ENCODE assay signal across 9 mouse cellular contexts in genomic region chr17:35590410-35591218, GRCm38 (mm10). TPM values are rescaled to one million over a fixed set of nuclear protein-coding genes. Genes with fewer than 3 reads are reported as not detected.
DNase-seq lines count a peak whose midpoint lies in the region; ATAC-seq and TF ChIP-seq lines count a peak whose summit lies in the region.
"Had no signal": no experiment of that assay in that cellular context is flagged by ENCODE, and none has a peak within 500 bp of the region (broad histone marks: within the 10 kb centered on the region; RNA-seq: fewer than 3 reads in every experiment).

No protein-coding gene starts in this region.

- no peak overlapping the region for H3K27ac ChIP-seq in bone marrow, adult 2 months (ENCODE audit: control insufficient read depth, insufficient read depth, low read depth, low read length, poor library complexity)
- H3K27ac ChIP-seq in embryonic facial prominence, embryonic 14.5 days (replicated peaks; ENCODE audit: low read depth, low read length), result no peak overlapping the region
- no peak overlapping the region for H3K27ac ChIP-seq in heart, embryonic 10.5 days
- no peak overlapping the region for H3K27ac ChIP-seq in liver, embryonic 13.5 days
- no peak overlapping the region for H3K27ac ChIP-seq in neural tube, embryonic 12.5 days

- no peaks in the 10 kb centered on the region for H3K4me1 ChIP-seq in bone marrow, adult 2 months (ENCODE audit: control insufficient read depth, insufficient read depth, low read length)
- H3K4me1 ChIP-seq in embryonic facial prominence, embryonic 14.5 days (ENCODE audit: control insufficient read depth, insufficient read depth, low read length), result no peaks in the 10 kb centered on the region
- H3K4me1 ChIP-seq in heart, embryonic 10.5 days, result no peaks in the 10 kb centered on the region
- no peaks in the 10 kb centered on the region for H3K4me1 ChIP-seq in liver, embryonic 13.5 days (replicated peaks)
- H3K4me1 ChIP-seq in neural tube, embryonic 12.5 days, result no peaks in the 10 kb centered on the region

- 15% methylated on average over 21 of the region's 21 CpGs for WGBS in bone marrow, adult 2 months
- WGBS in embryonic facial prominence, embryonic 14.5 days, result 48% methylated on average over 21 of the region's 21 CpGs
- 54% methylated on average over 21 of the region's 21 CpGs for WGBS in heart, embryonic 10.5 days
- WGBS in liver, embryonic 13.5 days (ENCODE audit: insufficient replicate concordance), result 43% methylated on average over 21 of the region's 21 CpGs
- 50% methylated on average over 21 of the region's 21 CpGs for WGBS in neural tube, embryonic 12.5 days

- DNase-seq in CD4-positive, CD25-positive, alpha-beta regulatory T cell, adult 2 months (ENCODE audit: low read depth, low spot score), result peak; percentile 86
- peak; percentile 81 for DNase-seq in embryonic facial prominence, embryonic 14.5 days (ENCODE audit: low spot score)
- DNase-seq in heart, embryonic 10.5 days (ENCODE audit: low spot score), result peak; percentile 86
- DNase-seq in kidney, postnatal 10 days, result peak; percentile 85
- DNase-seq in liver, embryonic 13.5 days, result peak; percentile 32
- peak; percentile 74 for DNase-seq in telencephalon, adult 2 months (ENCODE audit: low read depth, low spot score)

- H3K4me3 ChIP-seq in bone marrow, adult 2 months (replicated peaks; ENCODE audit: control insufficient read depth, low read depth, low read length), result no peak overlapping the region
- H3K4me3 ChIP-seq in embryonic facial prominence, embryonic 14.5 days (ENCODE audit: low read depth, low read length), result no peak overlapping the region
- H3K4me3 ChIP-seq in heart, embryonic 10.5 days, result no peak overlapping the region
- no peak overlapping the region for H3K4me3 ChIP-seq in liver, embryonic 13.5 days (replicated peaks)
- no peak overlapping the region for H3K4me3 ChIP-seq in neural tube, embryonic 12.5 days

- peak; percentile 70; the same call in 1 of the 2 replicates for ATAC-seq in embryonic facial prominence, embryonic 14.5 days (ENCODE audit: low read depth)
- no peak for ATAC-seq in liver, embryonic 13.5 days (ENCODE audit: low read depth)
- ATAC-seq in neural tube, embryonic 12.5 days (ENCODE audit: low FRiP score, low read depth), result peak; percentile 75

- H3K9me3 ChIP-seq in embryonic facial prominence, embryonic 14.5 days (ENCODE audit: control insufficient read depth, low read length), result no peaks in the 10 kb centered on the region
- no peaks in the 10 kb centered on the region for H3K9me3 ChIP-seq in heart, embryonic 10.5 days
- H3K9me3 ChIP-seq in liver, embryonic 13.5 days (replicated peaks), result no peaks in the 10 kb centered on the region
- no peaks in the 10 kb centered on the region for H3K9me3 ChIP-seq in neural tube, embryonic 12.5 days

- no peak overlapping the region for H3K9ac ChIP-seq in embryonic facial prominence, embryonic 14.5 days (ENCODE audit: low read depth, low read length)
- H3K9ac ChIP-seq in liver, embryonic 13.5 days, result no peak overlapping the region
- no peak overlapping the region for H3K9ac ChIP-seq in neural tube, embryonic 12.5 days

- peak; percentile 80 for TF ChIP-seq CTCF in bone marrow, adult 2 months (IDR thresholded peaks at IDR 0.05; ENCODE audit: control insufficient read depth, insufficient read depth, low read length)

- H3K4me2 ChIP-seq in embryonic facial prominence, embryonic 14.5 days (ENCODE audit: low read depth, low read length), result peak overlapping the region; percentile 27; the same call in 1 of the 2 replicates
- no peak overlapping the region for H3K4me2 ChIP-seq in liver, embryonic 13.5 days
- no peak overlapping the region for H3K4me2 ChIP-seq in neural tube, embryonic 12.5 days (replicated peaks)

- H3K27me3 ChIP-seq in embryonic facial prominence, embryonic 14.5 days (replicated peaks; ENCODE audit: control insufficient read depth, insufficient read depth, low read length), result no peaks in the 10 kb centered on the region
- H3K27me3 ChIP-seq in heart, embryonic 10.5 days (ENCODE audit: insufficient read depth, poor library complexity, severe bottlenecking), result peaks cover 1% of the 10 kb centered on the region; the same call in 1 of the 2 replicates
- no peaks in the 10 kb centered on the region for H3K27me3 ChIP-seq in liver, embryonic 13.5 days
- no peaks in the 10 kb centered on the region for H3K27me3 ChIP-seq in neural tube, embryonic 12.5 days (replicated peaks)

- no peak for TF ChIP-seq POLR2A in bone marrow, adult 2 months (IDR thresholded peaks at IDR 0.05; ENCODE audit: borderline replicate concordance, control insufficient read depth, low read depth, low read length)

- H3K36me3 ChIP-seq in embryonic facial prominence, embryonic 14.5 days (ENCODE audit: control insufficient read depth, insufficient read depth, low read length), result no peaks in the 10 kb centered on the region
- no peaks in the 10 kb centered on the region for H3K36me3 ChIP-seq in heart, embryonic 10.5 days
- H3K36me3 ChIP-seq in liver, embryonic 13.5 days, result no peaks in the 10 kb centered on the region
- no peaks in the 10 kb centered on the region for H3K36me3 ChIP-seq in neural tube, embryonic 12.5 days

RNA-seq across cellular contexts. Expression of gene Sfta2, which starts 10.7 kb away (rescaled TPM):
- not detected in 2 replicates for polyA plus RNA-seq in bone marrow, adult 2 months (2011; ENCODE audit: insufficient read depth, insufficient read length, low replicate concordance, missing spikeins)
- 0.28 TPM in 1 of 2 replicates, not detected in the other for polyA plus RNA-seq in embryonic facial prominence, embryonic 14.5 days (2014; fragmentation: Nextera tagmentation; extraction: Ambion mirVana)
- not detected in 2 replicates for polyA plus RNA-seq in heart, embryonic 10.5 days (2016; fragmentation: Nextera tagmentation; extraction: Ambion mirVana)
- polyA plus RNA-seq in liver, embryonic 13.5 days (2015; fragmentation: Nextera tagmentation; extraction: Ambion mirVana), result not detected in 2 replicates
- not detected in 2 replicates for polyA plus RNA-seq in neural tube, embryonic 12.5 days (2016; fragmentation: Nextera tagmentation; extraction: Ambion mirVana)
- polyA plus RNA-seq: heart, embryonic 14.5 days had no signal

RNA-seq across cellular contexts. Expression of gene 2300002M23Rik, which starts 23.4 kb away (rescaled TPM):
- polyA plus RNA-seq in bone marrow, adult 2 months (2011; ENCODE audit: insufficient read depth, insufficient read length, low replicate concordance, missing spikeins), result not detected in 2 replicates
- polyA plus RNA-seq in embryonic facial prominence, embryonic 14.5 days (2014; fragmentation: Nextera tagmentation; extraction: Ambion mirVana), result 0.47 and 1.3 TPM in 2 replicates
- polyA plus RNA-seq in heart, embryonic 10.5 days (2016; fragmentation: Nextera tagmentation; extraction: Ambion mirVana), result not detected in 2 replicates
- polyA plus RNA-seq in liver, embryonic 13.5 days (2015; fragmentation: Nextera tagmentation; extraction: Ambion mirVana), result not detected in 2 replicates
- polyA plus RNA-seq in neural tube, embryonic 12.5 days (2016; fragmentation: Nextera tagmentation; extraction: Ambion mirVana), result not detected in 2 replicates
- polyA plus RNA-seq: heart, embryonic 14.5 days had no signal

RNA-seq across cellular contexts. Expression of gene Gm9573, which starts 35.8 kb away (rescaled TPM):
- not detected in 2 replicates for polyA plus RNA-seq in bone marrow, adult 2 months (2011; ENCODE audit: insufficient read depth, insufficient read length, low replicate concordance, missing spikeins)
- 0.04 TPM in 1 of 2 replicates, not detected in the other for polyA plus RNA-seq in embryonic facial prominence, embryonic 14.5 days (2014; fragmentation: Nextera tagmentation; extraction: Ambion mirVana)
- polyA plus RNA-seq in heart, embryonic 10.5 days (2016; fragmentation: Nextera tagmentation; extraction: Ambion mirVana), result not detected in 2 replicates
- not detected in 2 replicates for polyA plus RNA-seq in liver, embryonic 13.5 days (2015; fragmentation: Nextera tagmentation; extraction: Ambion mirVana)
- not detected in 2 replicates for polyA plus RNA-seq in neural tube, embryonic 12.5 days (2016; fragmentation: Nextera tagmentation; extraction: Ambion mirVana)
- polyA plus RNA-seq: heart, embryonic 14.5 days had no signal

RNA-seq across cellular contexts. Expression of gene Cdsn, which starts 38.7 kb away (rescaled TPM):
- not detected in 2 replicates for polyA plus RNA-seq in bone marrow, adult 2 months (2011; ENCODE audit: insufficient read depth, insufficient read length, low replicate concordance, missing spikeins)
- 0.97 and 1.3 TPM in 2 replicates for polyA plus RNA-seq in embryonic facial prominence, embryonic 14.5 days (2014; fragmentation: Nextera tagmentation; extraction: Ambion mirVana)
- polyA plus RNA-seq in heart, embryonic 10.5 days (2016; fragmentation: Nextera tagmentation; extraction: Ambion mirVana), result 0.20 and 0.63 TPM in 2 replicates
- not detected in 2 replicates for polyA plus RNA-seq in liver, embryonic 13.5 days (2015; fragmentation: Nextera tagmentation; extraction: Ambion mirVana)
- polyA plus RNA-seq in neural tube, embryonic 12.5 days (2016; fragmentation: Nextera tagmentation; extraction: Ambion mirVana), result not detected in 2 replicates

RNA-seq across cellular contexts. Expression of gene Mucl3, which starts 52.9 kb away (rescaled TPM):
- polyA plus RNA-seq in bone marrow, adult 2 months (2011; ENCODE audit: insufficient read depth, insufficient read length, low replicate concordance, missing spikeins), result not detected in 2 replicates
- polyA plus RNA-seq in embryonic facial prominence, embryonic 14.5 days (2014; fragmentation: Nextera tagmentation; extraction: Ambion mirVana), result 0.08 TPM in 2 replicates
- 0.52 and 0.60 TPM in 2 replicates for polyA plus RNA-seq in heart, embryonic 10.5 days (2016; fragmentation: Nextera tagmentation; extraction: Ambion mirVana)
- 0.03 and 0.06 TPM in 2 replicates for polyA plus RNA-seq in liver, embryonic 13.5 days (2015; fragmentation: Nextera tagmentation; extraction: Ambion mirVana)
- 0.10 TPM in 1 of 2 replicates, not detected in the other for polyA plus RNA-seq in neural tube, embryonic 12.5 days (2016; fragmentation: Nextera tagmentation; extraction: Ambion mirVana)
- polyA plus RNA-seq: heart, embryonic 14.5 days had no signal

Comparison
In these comparisons a context has a peak if more than half of its experiments do, and no peak if none do; other contexts are left out.
1. DNase-seq: peak in every context shown above with its lines; median percentile 86 in CD4-positive, CD25-positive, alpha-beta regulatory T cell, adult 2 months; 86 in heart, embryonic 10.5 days; 85 in kidney, postnatal 10 days; 81 in embryonic facial prominence, embryonic 14.5 days; 74 in telencephalon, adult 2 months; 32 in liver, embryonic 13.5 days.